Mouse (Mus musculus) neural tube, embryonic 15.5 days (tissue): ENCODE data around the gene Vmn1r35. TPM values are rescaled to one million over a fixed set of nuclear protein-coding genes. Genes with fewer than 3 reads are reported as not detected.
"Not testable (repeated sequence)": the region's sequence is repeated elsewhere in the genome, so short reads cannot be mapped to it uniquely, and the experiment has no call there.

Experiments used
- ATAC-seq: fragments of 200-750 bp; cut with Nextera tagmentation; 2 replicates; pipeline ENCODE4 v1.8.0; 2017; ENCODE audit warnings: mild to moderate bottlenecking, moderate TSS enrichment, moderate library complexity; ENCODE audit not compliant: low FRiP score
- H3K27ac ChIP-seq: fragments of 300-500 bp; sonication (generic); replicated peaks from 2 replicates; pipeline ENCODE4 v1.5.1; 2015; ENCODE audit warnings: mild to moderate bottlenecking, inconsistent platforms
- H3K27me3 ChIP-seq: fragments of 300-500 bp; sonication (generic); replicated peaks from 2 replicates; pipeline ENCODE4 v1.6.1; 2015; ENCODE audit warnings: inconsistent platforms
- H3K36me3 ChIP-seq: fragments of 300-500 bp; sonication (generic); 2 replicates; pipeline ENCODE4 v1.6.1; 2015; ENCODE audit warnings: inconsistent platforms
- H3K4me1 ChIP-seq: fragments of 300-500 bp; sonication (generic); 2 replicates; pipeline ENCODE4 v1.6.1; 2015; ENCODE audit warnings: inconsistent platforms
- H3K4me2 ChIP-seq: fragments of 300-500 bp; sonication (generic); 2 replicates; pipeline ENCODE4 v1.6.1; 2015; ENCODE audit warnings: inconsistent platforms, mild to moderate bottlenecking, moderate library complexity
- H3K4me3 ChIP-seq: fragments of 300-500 bp; sonication (generic); replicated peaks from 2 replicates; pipeline ENCODE4 v1.5.1; 2015; ENCODE audit warnings: mild to moderate bottlenecking, inconsistent platforms
- H3K9ac ChIP-seq: fragments of 300-500 bp; sonication (generic); replicated peaks from 2 replicates; pipeline ENCODE4 v1.6.1; 2015; ENCODE audit warnings: mild to moderate bottlenecking, inconsistent platforms
- H3K9me3 ChIP-seq: fragments of 300-500 bp; sonication (generic); replicated peaks from 2 replicates; pipeline ENCODE4 v1.6.1; 2016; ENCODE audit warnings: inconsistent platforms
- WGBS: fragments of 180-500 bp; shearing (Covaris S2); methylation state at CpG from one replicate; pipeline ENCODE4 v1.1.7; 2015; ENCODE audit warnings: mixed read lengths; 5-methylcytosine and 5-hydroxymethylcytosine counted together
- polyA plus RNA-seq: library from polyadenylated mRNA; unstranded; fragments of >200 nt; fragmentation: Nextera tagmentation; extraction: Ambion mirVana; gene quantifications from 2 replicates; pipeline ENCODE4 v1.2.1, GENCODE M21; 2015

The Vmn1r35 gene
- not detected in 2 replicates for polyA plus RNA-seq

- 83% methylated on average over 3 of the region's 3 CpGs for WGBS
These were observed at the start of gene Vmn1r35 for GRCm38 (mm10) chr6:66685806-66686205. Vmn1r35 (minus strand) TSS chr6:66685906.

GRCm38 (mm10) chr6:66729082-66729481 is 43.4 kb upstream of the Vmn1r35 start, which contains the start of gene Vmn1r37:
Vmn1r37 (plus strand) TSS chr6:66729382.
- H3K4me2 ChIP-seq, result not testable (repeated sequence)

More at GRCm38 (mm10) chr6:66685806-66686205, at the start of gene Vmn1r35:
- Histone ChIP-seq H3K27ac (no peak within 1 kb of the TSS), H3K27me3 (no peaks in the 10 kb centered on the region), H3K4me1 (no peaks in the 10 kb centered on the region), H3K4me3 (no peak within 1 kb of the TSS), H3K36me3 (no peaks in the 10 kb centered on the region), H3K9ac (no peak within 1 kb of the TSS), H3K9me3 (no peaks in the 10 kb centered on the region), H3K4me2 (no peak within 1 kb of the TSS)
- no peak for ATAC-seq

GRCm38 (mm10) chr6:66719068-66719467 is 33.4 kb upstream of the Vmn1r35 start, which contains the start of gene Vmn1r36:
Vmn1r36 (minus strand) TSS chr6:66719168.
- not testable (repeated sequence) for H3K9ac ChIP-seq, H3K4me3 ChIP-seq, H3K27me3 ChIP-seq, H3K27ac ChIP-seq, ATAC-seq, H3K4me1 ChIP-seq, H3K36me3 ChIP-seq, H3K4me2 ChIP-seq, H3K9me3 ChIP-seq
- WGBS, result 70% methylated on average over 2 of the region's 2 CpGs

More at GRCm38 (mm10) chr6:66729082-66729481, 43.4 kb upstream of the Vmn1r35 start, which contains the start of gene Vmn1r37:
- not testable (repeated sequence) for H3K36me3 ChIP-seq, H3K27me3 ChIP-seq, H3K4me3 ChIP-seq, H3K27ac ChIP-seq, H3K9me3 ChIP-seq, H3K4me1 ChIP-seq, ATAC-seq, H3K9ac ChIP-seq

- Histone ChIP-seq H3K27ac (no peak overlapping the region), H3K9me3 (no peaks in the 10 kb centered on the region), H3K4me2 (no peak overlapping the region), H3K9ac (no peak overlapping the region), H3K27me3 (no peaks in the 10 kb centered on the region), H3K36me3 (no peaks in the 10 kb centered on the region), H3K4me3 (no peak overlapping the region), H3K4me1 (no peaks in the 10 kb centered on the region)
- 87% methylated on average over 3 of the region's 3 CpGs for WGBS
- no peak for ATAC-seq
These were observed 28.1 kb upstream of the Vmn1r35 start for GRCm38 (mm10) chr6:66713854-66714253.

- H3K9ac ChIP-seq, result no peak overlapping the region
- no peaks in the 10 kb centered on the region for H3K36me3 ChIP-seq
- no peak overlapping the region for H3K4me3 ChIP-seq
- no peaks in the 10 kb centered on the region for H3K4me1 ChIP-seq
- ATAC-seq, result no peak
- H3K27ac ChIP-seq, result no peak overlapping the region
- no peaks in the 10 kb centered on the region for H3K27me3 ChIP-seq
- no peaks in the 10 kb centered on the region for H3K9me3 ChIP-seq
- no peak overlapping the region for H3K4me2 ChIP-seq
These were observed 23.2 kb upstream of the Vmn1r35 start for GRCm38 (mm10) chr6:66708901-66709300.

GRCm38 (mm10) chr6:66643779-66644178 is 41.9 kb downstream of the Vmn1r35 start, which contains the start of gene Vmn1r34:
Vmn1r34 (minus strand) TSS chr6:66643879.
- Histone ChIP-seq H3K4me2 (no peak within 1 kb of the TSS), H3K9me3 (no peaks in the 10 kb centered on the region), H3K36me3 (no peaks in the 10 kb centered on the region), H3K4me3 (no peak within 1 kb of the TSS), H3K4me1 (no peaks in the 10 kb centered on the region), H3K9ac (no peak within 1 kb of the TSS), H3K27ac (no peak within 1 kb of the TSS), H3K27me3 (no peaks in the 10 kb centered on the region)
- 86% methylated on average over 1 of the region's 1 CpGs for WGBS
- ATAC-seq, result no peak

Other genes starting within 250 kb of the Vmn1r35 start
- 16.0 and 33.5 TPM in 2 replicates for gene Mad2l1, start 150.5 kb downstream of the Vmn1r35 start, polyA plus RNA-seq
- not detected in 2 replicates for gene Vmn1r32, start 125.8 kb downstream of the Vmn1r35 start, polyA plus RNA-seq
- gene Vmn1r33, start 67.6 kb downstream of the Vmn1r35 start, polyA plus RNA-seq, result not detected in 2 replicates
- not detected in 2 replicates for gene Vmn1r34, start 42.0 kb downstream of the Vmn1r35 start, polyA plus RNA-seq
- not detected in 2 replicates for gene Vmn1r36, start 33.3 kb upstream of the Vmn1r35 start, polyA plus RNA-seq
- not detected in 2 replicates for gene Vmn1r37, start 43.5 kb upstream of the Vmn1r35 start, polyA plus RNA-seq
- not detected in 2 replicates for gene Vmn1r38, start 96.7 kb upstream of the Vmn1r35 start, polyA plus RNA-seq
- not detected in 2 replicates for gene Vmn1r39, start 124.7 kb upstream of the Vmn1r35 start, polyA plus RNA-seq
- gene Gng12, start 210.5 kb upstream of the Vmn1r35 start, polyA plus RNA-seq, result 65.9 and 75.1 TPM in 2 replicates